Mouse (Mus musculus) ES-Bruce4 (cell line): Measurements from ENCODE around the gene S100pbp.

Experiments
- CTCF ChIP-seq: IDR thresholded peaks from one replicate; pipeline ENCODE4 v1.8.1; 2011; ENCODE audit warnings: low read depth, low read length
- EP300 ChIP-seq: IDR thresholded peaks from 2 replicates; pipeline ENCODE4 v1.6.1; 2011; ENCODE audit warnings: low read depth, low read length; ENCODE audit not compliant: insufficient read depth
- POLR2A ChIP-seq: IDR thresholded peaks from one replicate; pipeline ENCODE4 v1.8.1; 2011; ENCODE audit warnings: low read length; ENCODE audit not compliant: insufficient read depth

GRCm38 (mm10) chr4:129188041-129188659, 1.4 kb downstream of the S100pbp start:
- TF ChIP-seq POLR2A (no peak), EP300 (no peak), CTCF (no peak)
